Mouse (Mus musculus): Measurements from ENCODE around the gene Gm9780.
"Not testable (repeated sequence)": the region's sequence is repeated elsewhere in the genome, so short reads cannot be mapped to it uniquely, and the experiment has no call there.

Gene Gm9780

GRCm38 (mm10) chr14:26042611-26043010, at the start of gene Gm9780:
Gene Gm9780 (minus strand): TSS chr14:26042711.
- DNase-seq (ENCODE audit: low spot score) = not testable (repeated sequence)

- DNase-seq (ENCODE audit: low spot score) = not testable (repeated sequence)
Measured at GRCm38 (mm10) chr14:26081997-26082396, 39.5 kb upstream of the Gm9780 start, which contains the start of gene Cphx3. Gene Cphx3 (plus strand): TSS chr14:26082297.

- DNase-seq (ENCODE audit: low spot score) = not testable (repeated sequence)
Measured at GRCm38 (mm10) chr14:26081216-26081615, 38.7 kb upstream of the Gm9780 start, which contains the start of gene Cphx2. Gene Cphx2 (plus strand): TSS chr14:26081516.

GRCm38 (mm10) chr14:26076620-26077390, 34.3 kb upstream of the Gm9780 start:
- not testable (repeated sequence) for DNase-seq (ENCODE audit: low spot score)

DNA sequence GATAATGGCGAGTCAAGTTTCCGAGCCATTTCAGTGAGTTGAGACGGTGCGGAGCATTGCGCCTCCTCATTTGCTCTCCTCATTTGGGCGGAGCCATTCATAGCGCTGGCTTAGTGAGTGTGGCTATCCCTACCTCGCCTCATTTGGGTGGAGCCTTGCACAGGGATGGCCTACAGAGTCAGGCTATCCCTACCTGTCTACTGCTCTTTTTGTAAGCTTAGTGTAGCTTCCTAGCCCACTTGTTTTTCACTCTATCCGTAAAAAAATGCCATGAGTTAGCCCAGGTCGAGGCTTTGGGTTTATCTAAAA, 24.8 kb upstream of the Gm9780 start, which contains the start of gene Tmem254c:
Gene Tmem254c (minus strand): TSS at position 31 of the 309 bp plus-strand sequence.
- DNase-seq (ENCODE audit: low spot score) = not testable (repeated sequence)

GRCm38 (mm10) chr14:26066574-26067324, 24.2 kb upstream of the Gm9780 start:
- not testable (repeated sequence) for DNase-seq (ENCODE audit: low spot score)

DNA sequence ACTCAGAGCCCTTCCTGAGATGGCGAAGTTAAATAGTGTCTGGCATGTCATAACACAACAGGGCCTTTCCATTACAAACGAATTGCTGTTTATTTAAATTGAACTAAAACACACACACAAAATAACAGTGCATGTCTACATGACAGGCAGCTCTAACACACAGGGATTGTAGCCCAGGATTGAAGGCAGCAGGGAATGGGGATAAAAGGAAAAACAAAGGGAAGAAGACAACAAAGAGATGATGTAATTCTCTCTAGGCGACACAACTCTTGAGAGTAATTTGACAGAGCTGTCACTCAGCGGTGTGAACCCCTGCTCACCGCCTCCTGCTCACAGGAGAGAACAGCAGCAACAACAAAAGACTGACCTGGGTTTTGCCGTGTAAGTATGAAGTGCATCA, 16.9 kb upstream of the Gm9780 start:
- DNase-seq (ENCODE audit: low spot score) = not testable (repeated sequence)

GRCm38 (mm10) chr14:26058184-26058583, 15.7 kb upstream of the Gm9780 start:
- not testable (repeated sequence) for DNase-seq (ENCODE audit: low spot score)

- DNase-seq (ENCODE audit: low spot score) = not testable (repeated sequence)
Measured at GRCm38 (mm10) chr14:26048767-26049166, 6.3 kb upstream of the Gm9780 start.

GRCm38 (mm10) chr14:26047026-26047425, 4.5 kb upstream of the Gm9780 start:
- not testable (repeated sequence) for DNase-seq (ENCODE audit: low spot score)

- not testable (repeated sequence) for DNase-seq (ENCODE audit: low spot score)
Measured at GRCm38 (mm10) chr14:26045007-26045406, 2.5 kb upstream of the Gm9780 start.

- not testable (repeated sequence) for DNase-seq (ENCODE audit: low spot score)
Measured at GRCm38 (mm10) chr14:26035439-26035838, 7.1 kb downstream of the Gm9780 start.

DNA sequence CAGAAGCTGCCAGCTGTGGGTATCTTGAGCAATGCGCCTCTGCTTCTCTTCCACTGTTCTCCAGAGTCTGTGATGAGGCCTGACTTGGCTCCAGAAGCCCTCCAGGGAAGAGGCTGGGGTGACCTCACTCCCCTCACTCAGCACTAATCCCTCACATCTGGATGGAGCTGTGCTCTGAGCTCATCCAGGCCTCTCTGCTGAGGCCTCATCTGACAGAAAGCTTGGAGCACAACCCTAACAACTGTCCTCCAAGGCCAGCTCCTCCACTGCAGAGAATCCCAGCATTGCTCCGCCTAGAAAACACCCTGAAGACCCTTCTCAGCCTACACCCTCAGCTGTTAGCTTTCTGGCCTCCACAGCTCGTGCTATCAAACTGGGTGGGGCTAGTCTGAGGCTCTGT, 8.1 kb downstream of the Gm9780 start:
- DNase-seq (ENCODE audit: low spot score) = not testable (repeated sequence)

DNA sequence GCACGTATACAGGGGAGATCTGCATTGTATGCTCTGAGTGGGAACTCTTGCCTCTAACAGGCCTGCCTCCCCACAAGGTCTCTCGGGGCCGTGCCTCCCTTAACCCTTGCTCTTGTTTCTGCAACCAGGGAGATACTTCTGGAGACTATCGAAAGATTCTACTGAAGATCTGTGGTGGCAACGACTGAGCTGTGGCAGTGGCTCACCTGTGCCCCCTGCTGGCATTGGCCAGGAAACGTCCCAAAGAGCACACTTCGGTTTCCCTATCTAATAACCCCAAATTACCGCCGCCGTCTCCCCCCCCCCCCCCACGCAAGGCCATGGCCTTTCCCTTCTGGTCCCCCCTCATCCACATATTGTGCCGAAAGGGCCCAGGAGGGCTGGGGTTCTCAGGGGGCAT, 16.9 kb downstream of the Gm9780 start:
- not testable (repeated sequence) for DNase-seq (ENCODE audit: low spot score)

DNA sequence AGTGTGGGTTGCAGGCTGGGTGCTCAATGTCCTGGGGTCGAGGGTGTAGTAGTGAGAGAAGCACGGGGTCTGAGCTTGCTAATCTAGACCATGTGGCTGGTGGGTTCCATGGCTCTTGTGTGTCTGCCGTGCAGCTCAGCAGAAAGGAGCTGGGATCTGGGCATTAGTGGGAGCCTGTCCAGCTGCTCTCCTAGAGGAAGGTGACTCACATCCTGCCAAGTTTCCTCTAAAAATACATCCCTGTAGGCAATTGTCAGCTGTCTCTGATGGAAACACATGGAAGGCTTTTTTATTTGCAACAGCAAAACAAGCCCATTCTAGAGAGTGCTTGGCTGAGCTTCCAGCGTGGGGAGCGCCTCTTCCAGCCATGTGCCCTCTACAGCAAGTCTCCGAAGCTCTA, 19.7 kb downstream of the Gm9780 start:
- DNase-seq (ENCODE audit: low spot score) = not testable (repeated sequence)

GRCm38 (mm10) chr14:26021555-26021954, 21.0 kb downstream of the Gm9780 start:
- DNase-seq (ENCODE audit: low spot score) = not testable (repeated sequence)

GRCm38 (mm10) chr14:26016414-26016813, 26.1 kb downstream of the Gm9780 start:
- not testable (repeated sequence) for DNase-seq (ENCODE audit: low spot score)

- not testable (repeated sequence) for DNase-seq (ENCODE audit: low spot score)
Measured at GRCm38 (mm10) chr14:26007462-26007861, 35.0 kb downstream of the Gm9780 start.

DNA sequence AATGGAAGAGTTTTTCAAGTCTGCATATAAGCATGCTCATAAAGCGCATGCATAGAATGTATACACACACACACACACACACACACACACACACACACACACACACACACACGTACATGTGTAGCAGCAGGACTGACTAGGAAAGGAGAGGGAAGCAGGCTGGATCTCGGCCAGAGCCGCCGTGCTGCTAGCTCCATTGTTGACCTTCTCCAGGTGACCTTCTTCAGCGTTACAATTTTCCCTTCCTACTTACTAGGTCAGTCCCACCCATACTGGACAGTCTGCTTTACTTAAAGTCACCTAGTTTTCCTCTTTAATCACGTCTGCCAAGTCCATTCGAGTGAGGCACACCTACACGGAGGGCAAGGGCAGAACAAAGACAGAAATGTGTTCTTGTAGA, 60.6 kb downstream of the Gm9780 start:
- not testable (repeated sequence) for DNase-seq (ENCODE audit: low spot score)

GRCm38 (mm10) chr14:25979242-25979941, 63.1 kb downstream of the Gm9780 start:
- not testable (repeated sequence) for DNase-seq (ENCODE audit: low spot score)

DNA sequence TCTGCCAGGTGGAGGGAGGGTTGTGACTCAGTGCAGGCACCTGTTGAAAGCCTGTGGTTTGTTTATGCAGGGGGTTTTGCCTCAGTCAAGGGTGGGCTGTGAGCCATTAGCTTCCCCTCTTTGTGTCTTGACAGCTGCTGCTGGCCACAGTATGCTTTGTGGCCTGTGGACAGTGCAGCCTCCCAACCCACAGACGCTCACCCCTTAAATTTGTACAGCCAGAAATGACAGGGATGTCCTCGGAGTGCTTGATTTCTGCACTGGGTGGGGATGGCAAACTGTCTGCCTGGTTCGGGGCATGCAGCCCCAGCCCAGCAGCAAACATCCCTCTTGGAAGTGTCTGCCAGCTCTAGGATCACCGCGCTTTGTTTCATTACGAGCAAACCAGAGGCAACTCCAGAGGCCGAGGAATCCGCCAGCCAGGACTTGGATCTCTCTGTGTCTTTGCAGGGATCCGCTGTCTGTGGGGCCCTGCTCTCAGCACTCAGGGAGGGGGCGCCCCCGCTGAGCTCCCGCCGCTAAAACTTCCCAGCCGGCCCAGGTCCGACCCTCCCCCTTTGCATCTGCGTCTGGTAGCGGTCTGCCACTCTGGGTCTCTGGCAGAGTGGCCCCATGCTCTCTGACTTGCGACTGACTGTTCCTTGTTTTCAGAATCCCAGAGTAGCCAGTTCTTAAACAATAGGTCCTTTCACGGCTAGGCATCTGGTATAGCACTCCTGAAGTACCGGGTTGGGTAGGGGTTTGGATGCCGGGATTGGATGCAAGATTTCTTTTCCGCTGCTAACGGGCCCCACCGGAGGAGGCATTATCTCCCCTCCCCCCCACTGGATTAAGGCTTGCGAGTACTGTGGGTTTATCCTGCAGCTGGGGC, 63.9 kb downstream of the Gm9780 start, which contains the start of gene Duxbl1:
Gene Duxbl1 (plus strand): TSS at position 207 of the 871 bp plus-strand sequence.
- DNase-seq (ENCODE audit: low spot score) = not testable (repeated sequence)
